Mouse (Mus musculus): ENCODE measurements at regions not wholly inside any gene's neighbourhood (a gene's known extent, or its start where the extent isn't known, plus 50 kb on each side); places are given as distances from the start of the nearest gene placed in this dataset.
A peak's percentile ranks its signal among the peaks of the same experiment; 100 is the strongest.

DNA sequence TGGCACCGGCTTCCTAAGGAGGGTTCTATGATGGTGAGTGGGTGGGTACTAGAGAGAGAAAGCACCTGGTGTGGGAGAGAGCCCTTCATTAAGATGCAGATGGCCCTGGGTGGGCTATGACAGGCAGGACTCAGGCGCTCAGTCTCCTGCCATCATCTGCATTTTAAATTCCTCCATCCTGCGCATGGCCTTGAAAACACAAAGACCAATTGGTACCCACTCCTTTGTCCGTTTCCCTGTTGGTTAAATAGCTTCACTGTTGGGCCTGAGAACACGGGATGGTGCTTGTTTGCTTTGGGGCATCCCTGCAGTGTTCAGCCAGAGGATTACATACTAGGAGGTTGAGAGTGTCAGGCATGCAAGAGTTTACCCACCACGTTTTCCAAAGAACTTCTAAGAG, 314.9 kb downstream of the Gm11011 start:
- no peaks in the 10 kb centered on the region for H3K36me3 ChIP-seq (ENCODE audit: control insufficient read depth, insufficient read depth, low read length)
- no peak overlapping the region for H3K4me2 ChIP-seq (replicated peaks; ENCODE audit: low read depth)
- no peaks in the 10 kb centered on the region for H3K9me3 ChIP-seq (ENCODE audit: control insufficient read depth, low read length)
- WGBS, result 42% methylated on average over 6 of the region's 6 CpGs
- no peak for ATAC-seq (ENCODE audit: low FRiP score, low TSS enrichment)
- no peak overlapping the region for H3K4me3 ChIP-seq (ENCODE audit: low read depth, low read length)
- DNase-seq (ENCODE audit: low spot score), result no peak
- H3K4me1 ChIP-seq (replicated peaks; ENCODE audit: control insufficient read depth, insufficient read depth), result no peaks in the 10 kb centered on the region
- no peak overlapping the region for H3K27ac ChIP-seq (replicated peaks)
- no peak overlapping the region for H3K9ac ChIP-seq (ENCODE audit: low read length)
- no peak for TF ChIP-seq EP300 (optimal IDR thresholded peaks at IDR 0.05)
- TF ChIP-seq CTCF (IDR thresholded peaks at IDR 0.05; ENCODE audit: low read depth), result no peak
- H3K27me3 ChIP-seq (ENCODE audit: control insufficient read depth, insufficient read depth, low read length), result no peaks in the 10 kb centered on the region

DNA sequence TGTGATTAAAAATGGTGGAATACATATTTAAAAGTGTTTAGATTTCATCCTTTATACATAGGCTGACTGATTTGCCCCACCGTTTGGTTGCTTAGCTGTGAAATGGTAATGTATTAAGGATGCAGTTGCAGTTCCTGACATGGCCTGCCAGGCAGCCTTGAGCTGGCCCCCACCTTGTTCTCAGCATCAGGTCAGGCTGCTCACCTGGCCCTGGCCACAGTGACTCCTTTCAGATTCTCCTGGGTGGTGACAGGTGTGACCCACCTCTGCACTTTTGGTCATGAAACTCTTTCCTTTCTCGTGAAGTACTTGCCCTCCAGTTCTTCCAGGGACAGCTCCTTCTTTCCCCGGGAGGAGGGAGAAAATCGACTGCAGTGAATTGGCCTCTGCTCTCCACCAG, 315.5 kb downstream of the Gm11011 start:
- Histone ChIP-seq H3K4me1 (replicated peaks; ENCODE audit: control insufficient read depth, insufficient read depth) (no peaks in the 10 kb centered on the region), H3K27me3 (ENCODE audit: control insufficient read depth, insufficient read depth, low read length) (no peaks in the 10 kb centered on the region), H3K36me3 (ENCODE audit: control insufficient read depth, insufficient read depth, low read length) (no peaks in the 10 kb centered on the region), H3K4me3 (ENCODE audit: low read depth, low read length) (no peak overlapping the region), H3K4me2 (replicated peaks; ENCODE audit: low read depth) (no peak overlapping the region), H3K9me3 (ENCODE audit: control insufficient read depth, low read length) (no peaks in the 10 kb centered on the region), H3K27ac (replicated peaks) (no peak overlapping the region), H3K9ac (ENCODE audit: low read length) (no peak overlapping the region)
- DNase-seq (ENCODE audit: low spot score) (no peak), ATAC-seq (ENCODE audit: low FRiP score, low TSS enrichment) (no peak)
- 40% methylated on average over 4 of the region's 4 CpGs for WGBS
- TF ChIP-seq EP300 (optimal IDR thresholded peaks at IDR 0.05), result no peak
- peak; percentile 40 for TF ChIP-seq CTCF (IDR thresholded peaks at IDR 0.05; ENCODE audit: low read depth)

DNA sequence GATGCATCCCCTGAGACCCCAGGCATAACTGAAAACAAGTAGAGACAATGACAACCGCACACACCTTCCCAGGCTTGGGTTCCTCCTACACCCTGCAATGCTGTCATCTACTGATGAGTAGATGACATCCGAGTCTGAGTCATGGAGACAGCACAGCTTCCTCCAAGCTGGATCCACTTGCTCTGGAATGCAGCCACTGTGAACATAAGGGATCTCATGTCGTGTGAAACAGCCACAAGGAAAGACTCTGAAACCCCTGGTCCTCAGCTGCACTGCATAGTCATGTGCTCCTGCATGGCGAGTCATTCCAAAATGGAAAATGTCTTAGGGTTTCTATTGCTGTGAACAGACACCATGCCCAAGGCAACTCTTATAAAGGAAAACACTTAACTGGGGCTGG, 305.2 kb upstream of the Zfp64 start:
- no peaks in the 10 kb centered on the region for H3K36me3 ChIP-seq (ENCODE audit: control insufficient read depth, insufficient read depth, low read length)
- no peaks in the 10 kb centered on the region for H3K27me3 ChIP-seq (ENCODE audit: control insufficient read depth, insufficient read depth, low read length)
- H3K4me1 ChIP-seq (replicated peaks; ENCODE audit: control insufficient read depth, insufficient read depth), result no peaks in the 10 kb centered on the region
- H3K4me3 ChIP-seq (ENCODE audit: low read depth, low read length), result no peak overlapping the region
- 73% methylated on average over 4 of the region's 4 CpGs for WGBS
- ATAC-seq (ENCODE audit: low FRiP score, low TSS enrichment), result no peak
- no peak overlapping the region for H3K4me2 ChIP-seq (replicated peaks; ENCODE audit: low read depth)
- no peak for DNase-seq (ENCODE audit: low spot score)
- no peak overlapping the region for H3K9ac ChIP-seq (ENCODE audit: low read length)
- no peak overlapping the region for H3K27ac ChIP-seq (replicated peaks)
- TF ChIP-seq CTCF (IDR thresholded peaks at IDR 0.05; ENCODE audit: low read depth) (no peak), EP300 (optimal IDR thresholded peaks at IDR 0.05) (no peak)
- no peaks in the 10 kb centered on the region for H3K9me3 ChIP-seq (ENCODE audit: control insufficient read depth, low read length)

DNA sequence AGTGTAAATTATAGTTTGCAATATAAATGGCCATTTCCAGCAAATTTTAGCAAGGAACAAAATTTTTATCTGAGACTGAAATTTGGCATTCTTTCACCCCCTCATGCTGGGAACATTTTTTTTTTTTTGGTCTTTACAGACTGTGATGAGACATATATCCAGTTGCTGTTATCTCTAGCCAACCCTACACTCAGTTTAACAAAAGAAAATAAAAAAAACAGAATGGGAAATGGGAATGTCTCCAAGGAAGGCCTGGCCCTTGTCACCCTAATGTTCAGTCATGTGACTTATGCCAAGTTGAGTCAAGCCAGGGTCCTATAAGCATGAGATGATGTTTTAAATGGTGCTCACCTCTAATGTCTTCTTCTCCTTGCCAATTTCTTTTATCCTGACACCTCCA, 289.2 kb upstream of the Zfp64 start:
- DNase-seq (ENCODE audit: low spot score) (no peak), ATAC-seq (ENCODE audit: low FRiP score, low TSS enrichment) (no peak)
- H3K9me3 ChIP-seq (ENCODE audit: control insufficient read depth, low read length), result no peaks in the 10 kb centered on the region
- no peaks in the 10 kb centered on the region for H3K36me3 ChIP-seq (ENCODE audit: control insufficient read depth, insufficient read depth, low read length)
- H3K4me3 ChIP-seq (ENCODE audit: low read depth, low read length), result no peak overlapping the region
- H3K9ac ChIP-seq (ENCODE audit: low read length), result no peak overlapping the region
- TF ChIP-seq CTCF (IDR thresholded peaks at IDR 0.05; ENCODE audit: low read depth) (no peak), EP300 (optimal IDR thresholded peaks at IDR 0.05) (no peak)
- H3K4me1 ChIP-seq (replicated peaks; ENCODE audit: control insufficient read depth, insufficient read depth), result no peaks in the 10 kb centered on the region
- H3K27me3 ChIP-seq (ENCODE audit: control insufficient read depth, insufficient read depth, low read length), result no peaks in the 10 kb centered on the region
- no peak overlapping the region for H3K27ac ChIP-seq (replicated peaks)
- H3K4me2 ChIP-seq (replicated peaks; ENCODE audit: low read depth), result no peak overlapping the region

DNA sequence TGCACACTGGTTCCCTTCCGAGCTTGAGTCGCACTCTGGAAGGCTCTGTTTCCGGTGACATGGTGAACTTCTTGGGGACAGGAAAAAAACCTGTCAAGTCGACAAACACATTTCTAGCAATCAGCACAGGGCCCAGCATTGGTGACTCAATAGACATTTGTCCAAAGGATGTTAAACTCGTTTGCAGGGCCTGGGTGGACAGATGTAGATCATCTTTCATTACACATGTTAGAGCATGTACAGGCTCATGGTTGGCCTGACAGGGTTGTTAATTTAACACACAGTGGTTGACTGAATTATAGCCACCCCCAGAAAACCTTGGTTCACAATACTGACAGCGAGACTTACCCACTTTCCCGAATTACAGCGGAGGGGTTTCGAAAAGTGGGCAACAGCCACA, 288.6 kb upstream of the Zfp64 start:
- H3K27ac ChIP-seq (replicated peaks), result no peak overlapping the region
- no peak overlapping the region for H3K4me3 ChIP-seq (ENCODE audit: low read depth, low read length)
- no peaks in the 10 kb centered on the region for H3K9me3 ChIP-seq (ENCODE audit: control insufficient read depth, low read length)
- TF ChIP-seq EP300 (optimal IDR thresholded peaks at IDR 0.05) (no peak), CTCF (IDR thresholded peaks at IDR 0.05; ENCODE audit: low read depth) (no peak)
- no peak overlapping the region for H3K4me2 ChIP-seq (replicated peaks; ENCODE audit: low read depth)
- 89% methylated on average over 9 of the region's 9 CpGs for WGBS
- H3K9ac ChIP-seq (ENCODE audit: low read length), result no peak overlapping the region
- ATAC-seq (ENCODE audit: low FRiP score, low TSS enrichment) (no peak), DNase-seq (ENCODE audit: low spot score) (no peak)
- no peaks in the 10 kb centered on the region for H3K36me3 ChIP-seq (ENCODE audit: control insufficient read depth, insufficient read depth, low read length)
- H3K27me3 ChIP-seq (ENCODE audit: control insufficient read depth, insufficient read depth, low read length), result no peaks in the 10 kb centered on the region
- H3K4me1 ChIP-seq (replicated peaks; ENCODE audit: control insufficient read depth, insufficient read depth), result no peaks in the 10 kb centered on the region

DNA sequence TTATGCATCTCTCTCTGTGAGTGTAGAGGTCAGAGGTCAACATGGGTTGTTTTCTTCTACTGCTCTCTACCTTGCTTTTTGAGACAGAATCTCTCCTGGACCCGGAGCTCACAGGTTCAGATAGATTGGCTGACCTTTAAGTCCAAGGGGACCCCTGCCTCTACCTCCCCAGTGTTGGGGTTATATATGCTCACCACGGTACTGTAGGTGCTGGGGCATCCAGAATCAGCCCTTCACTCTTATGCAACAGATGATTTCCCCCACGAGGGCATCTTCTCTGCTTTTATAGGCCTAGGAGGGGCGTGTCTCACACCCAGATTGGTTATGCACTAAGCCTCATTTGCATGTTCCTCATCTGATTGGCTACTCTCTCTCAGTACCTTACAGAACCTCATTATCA, 282.5 kb upstream of the Zfp64 start:
- WGBS, result 85% methylated on average over 4 of the region's 4 CpGs
- H3K9me3 ChIP-seq (ENCODE audit: control insufficient read depth, low read length), result no peaks in the 10 kb centered on the region
- H3K27me3 ChIP-seq (ENCODE audit: control insufficient read depth, insufficient read depth, low read length), result no peaks in the 10 kb centered on the region
- ATAC-seq (ENCODE audit: low FRiP score, low TSS enrichment) (no peak), DNase-seq (ENCODE audit: low spot score) (no peak)
- H3K27ac ChIP-seq (replicated peaks), result no peak overlapping the region
- no peaks in the 10 kb centered on the region for H3K36me3 ChIP-seq (ENCODE audit: control insufficient read depth, insufficient read depth, low read length)
- no peak overlapping the region for H3K4me3 ChIP-seq (ENCODE audit: low read depth, low read length)
- no peak for TF ChIP-seq CTCF (IDR thresholded peaks at IDR 0.05; ENCODE audit: low read depth)
- TF ChIP-seq EP300 (optimal IDR thresholded peaks at IDR 0.05), result no peak
- H3K4me2 ChIP-seq (replicated peaks; ENCODE audit: low read depth), result no peak overlapping the region
- no peak overlapping the region for H3K9ac ChIP-seq (ENCODE audit: low read length)
- no peaks in the 10 kb centered on the region for H3K4me1 ChIP-seq (replicated peaks; ENCODE audit: control insufficient read depth, insufficient read depth)

All from stomach, postnatal 0 days (tissue).